Comparison of ENCODE assay signal across 25 mouse cellular contexts in genomic region chr13:93970115-93970514, GRCm38 (mm10).
DNase-seq lines count a peak whose midpoint lies in the region; TF ChIP-seq lines count a peak whose summit lies in the region.
"Had no signal": no experiment of that assay in that cellular context is flagged by ENCODE, and none has a peak within 500 bp of the region (broad histone marks: within the 10 kb centered on the region; RNA-seq: fewer than 3 reads in every experiment).

No protein-coding gene starts in this region.

- TF ChIP-seq POLR2A in myocyte (IDR thresholded peaks at IDR 0.05; ENCODE audit: insufficient read length, low read depth), result no peak
- no peak for TF ChIP-seq POLR2A in thymus, adult 2 months (IDR thresholded peaks at IDR 0.05; ENCODE audit: control insufficient read depth, extremely low read depth, insufficient read depth, low read length, poor library complexity)

- peak overlapping the region; percentile 5 for H3K4me2 ChIP-seq in myocyte (ENCODE audit: low read depth)
- H3K4me2 ChIP-seq: heart, embryonic 15.5 days; hindbrain, embryonic 14.5 days; liver, embryonic 15.5 days; lung, embryonic 15.5 days; neural tube, embryonic 15.5 days had no signal

- H3K36me3 ChIP-seq in C2C12 (ENCODE audit: control insufficient read depth, insufficient read depth) (no peaks in the 10 kb centered on the region), myocyte (ENCODE audit: control insufficient read depth, insufficient read depth) (no peaks in the 10 kb centered on the region)
- no peaks in the 10 kb centered on the region for H3K36me3 ChIP-seq in thymus, adult 2 months (ENCODE audit: control insufficient read depth, insufficient read depth, low read length)
- H3K36me3 ChIP-seq: heart, embryonic 15.5 days; limb, embryonic 10.5 days; liver, embryonic 15.5 days; lung, embryonic 15.5 days; midbrain, embryonic 10.5 days; neural tube, embryonic 15.5 days had no signal

- H3K79me3 ChIP-seq in C2C12 (ENCODE audit: low read depth), result no peaks in the 10 kb centered on the region

- no peak for TF ChIP-seq CTCF in C2C12 (IDR thresholded peaks at IDR 0.05; ENCODE audit: control insufficient read depth, insufficient read depth, insufficient read length)
- no peak for TF ChIP-seq CTCF in thymus, adult 2 months (IDR thresholded peaks at IDR 0.05; ENCODE audit: borderline replicate concordance, control insufficient read depth, extremely low read depth, insufficient read depth, low read length, poor library complexity)

- H3K27me3 ChIP-seq in C2C12 (ENCODE audit: control insufficient read depth, insufficient read depth, insufficient read length), result no peaks in the 10 kb centered on the region
- no peaks in the 10 kb centered on the region for H3K27me3 ChIP-seq in myocyte (ENCODE audit: control insufficient read depth, insufficient read depth, insufficient read length)
- H3K27me3 ChIP-seq in thymus, adult 2 months (ENCODE audit: control insufficient read depth, insufficient read depth, low read length), result no peaks in the 10 kb centered on the region
- H3K27me3 ChIP-seq: heart, embryonic 15.5 days; liver, embryonic 15.5 days; lung, embryonic 15.5 days; neural tube, embryonic 15.5 days had no signal

- peak; percentile 76 for DNase-seq in 3T3-L1 (ENCODE audit: low read depth, low spot score)
- DNase-seq in gonadal fat pad, adult 2 months (ENCODE audit: low read depth), result peak; percentile 5
- no peak for DNase-seq in layer of hippocampus, adult 8-10 months (ENCODE audit: low spot score in 2 of 2)
- DNase-seq in thymus, adult 2 months, result no peak
- no peak for DNase-seq in spleen, postnatal 14 days (ENCODE audit: low spot score in 2 of 2)
- DNase-seq: adrenal gland, postnatal 14 days; cerebellum, adult 9-10 months; forebrain, postnatal 0 days; gastrocnemius, postnatal 25 days; heart, postnatal 36 days; kidney, adult 2 months; kidney, postnatal 10 days; liver; right cerebral cortex, postnatal 14 days; spleen, adult 18-20 months; thymus, postnatal 14 days had no signal

- no peak overlapping the region for H3K27ac ChIP-seq in thymus, adult 2 months (ENCODE audit: control insufficient read depth, insufficient read depth, low read length)
- H3K27ac ChIP-seq: heart, embryonic 15.5 days; hindbrain, embryonic 14.5 days; limb, embryonic 10.5 days; liver, embryonic 15.5 days; lung, embryonic 15.5 days; midbrain, embryonic 10.5 days; neural tube, embryonic 15.5 days had no signal

- WGBS in thymus, adult 2 months, result 20% methylated on average over 5 of the region's 5 CpGs

- H3K79me2 ChIP-seq in C2C12 (ENCODE audit: control insufficient read depth, insufficient read depth) (no peaks in the 10 kb centered on the region), myocyte (ENCODE audit: control insufficient read depth, insufficient read depth) (no peaks in the 10 kb centered on the region)

- H3K4me3 ChIP-seq in C2C12 (ENCODE audit: insufficient read depth, poor library complexity, severe bottlenecking) (no peak overlapping the region), myocyte (no peak overlapping the region)
- H3K4me3 ChIP-seq in thymus, adult 2 months (ENCODE audit: control insufficient read depth, insufficient read depth, low read length), result no peak overlapping the region
- H3K4me3 ChIP-seq: heart, embryonic 15.5 days; limb, embryonic 10.5 days; liver, embryonic 15.5 days; lung, embryonic 15.5 days; midbrain, embryonic 10.5 days; neural tube, embryonic 15.5 days had no signal

- H3K4me1 ChIP-seq in thymus, adult 2 months (replicated peaks; ENCODE audit: control insufficient read depth, insufficient read depth, low read length), result no peaks in the 10 kb centered on the region
- H3K4me1 ChIP-seq: heart, embryonic 15.5 days; liver, embryonic 15.5 days; lung, embryonic 15.5 days had no signal

- H3ac ChIP-seq in C2C12 (ENCODE audit: control insufficient read depth, insufficient read length, low read depth) (no peak overlapping the region), myocyte (ENCODE audit: control insufficient read depth, insufficient read length) (no peak overlapping the region)

TF ChIP-seq in C2C12, 6 proteins besides CTCF, POLR2A, EP300 and RAD21:
- TF ChIP-seq FOSL1 (IDR thresholded peaks at IDR 0.05; ENCODE audit: insufficient read depth, low read length, poor library complexity, severe bottlenecking), result no peak
- TF ChIP-seq CEBPB (IDR thresholded peaks at IDR 0.05; ENCODE audit: low read depth), result peak; percentile 83
- no peak for TF ChIP-seq MYOG (IDR thresholded peaks at IDR 0.05; ENCODE audit: control insufficient read depth, extremely low read depth, insufficient read length)
- TF ChIP-seq MYOD1 (IDR thresholded peaks at IDR 0.05; ENCODE audit: control insufficient read depth, insufficient read length, low read depth), result no peak

TF ChIP-seq in myocyte, 11 proteins besides CTCF, POLR2A, EP300 and RAD21:
- TF ChIP-seq CEBPB (IDR thresholded peaks at IDR 0.05; ENCODE audit: insufficient read depth, poor library complexity, severe bottlenecking), result peak; percentile 67
- no peak for TF ChIP-seq MYOG (IDR thresholded peaks at IDR 0.05; ENCODE audit: control insufficient read depth in 1 of 3, insufficient read depth in 1 of 3, insufficient read length in 2 of 3, low read depth in 2 of 3)

Comparison
In these comparisons a context has a peak if more than half of its experiments do, and no peak if none do; other contexts are left out.
1. DNase-seq: peak in 3T3-L1 (single experiment) and gonadal fat pad, adult 2 months (single experiment); none in layer of hippocampus, adult 8-10 months (0 of 2), thymus, adult 2 months (single experiment) and spleen, postnatal 14 days (0 of 2).